Mouse (Mus musculus) brain, embryonic 14.5 days (tissue): ENCODE measurements at regions not wholly inside any gene's neighbourhood (a gene's known extent, or its start where the extent isn't known, plus 50 kb on each side); places are given as distances from the start of the nearest gene placed in this dataset.

Experiments used
- DNase-seq: peaks from one replicate; pipeline ENCODE4 v3.0.0-alpha.2; 2011; ENCODE audit warnings: low read depth
- CTCF ChIP-seq: fragments of 200-500 bp; IDR thresholded peaks from 2 replicates; pipeline ENCODE4 v1.5.1; 2012; ENCODE audit warnings: inconsistent platforms, mild to moderate bottlenecking, moderate library complexity, borderline replicate concordance; ENCODE audit not compliant: insufficient read depth, insufficient read length; ENCODE audit errors: extremely low read depth
- POLR2A ChIP-seq: fragments of 200-500 bp; IDR thresholded peaks from 2 replicates; pipeline ENCODE4 v1.6.1; 2012; ENCODE audit warnings: mild to moderate bottlenecking, inconsistent platforms, borderline replicate concordance; ENCODE audit not compliant: poor library complexity, insufficient read depth, insufficient read length, severe bottlenecking; ENCODE audit errors: extremely low read depth

DNA sequence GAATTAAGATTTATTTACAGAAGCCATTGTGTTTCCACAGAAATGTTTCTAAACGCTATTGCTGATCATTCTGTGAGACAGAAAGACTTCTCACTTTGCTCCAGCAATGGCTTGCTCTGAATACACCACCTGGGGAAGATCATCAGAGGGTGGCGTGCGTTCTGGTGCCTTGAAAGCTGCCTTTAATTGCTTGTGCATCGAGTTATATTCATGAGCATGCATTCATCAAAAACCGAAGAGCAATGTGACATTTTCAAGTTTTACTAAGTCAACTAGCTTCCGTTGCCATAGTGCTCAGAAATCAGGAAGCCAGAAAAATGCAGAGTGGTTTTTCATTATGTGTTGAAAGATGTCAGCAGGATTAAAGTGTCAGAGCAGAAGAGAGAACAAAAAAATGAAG, 85.0 kb upstream of the Pcdh18 start:
- TF ChIP-seq CTCF (no peak), POLR2A (no peak)
- DNase-seq = peak; percentile 70

GRCm38 (mm10) chr3:49840448-49841156, 83.5 kb upstream of the Pcdh18 start:
- DNase-seq = no peak
- TF ChIP-seq CTCF = no peak
- no peak for TF ChIP-seq POLR2A

GRCm38 (mm10) chr3:49814401-49814800, 57.3 kb upstream of the Pcdh18 start:
- peak; percentile 27 for DNase-seq
- TF ChIP-seq CTCF (no peak), POLR2A (no peak)

GRCm38 (mm10) chr3:49807721-49808120, 50.6 kb upstream of the Pcdh18 start:
- no peak for TF ChIP-seq POLR2A
- TF ChIP-seq CTCF = no peak
- DNase-seq = peak; percentile 47

DNA sequence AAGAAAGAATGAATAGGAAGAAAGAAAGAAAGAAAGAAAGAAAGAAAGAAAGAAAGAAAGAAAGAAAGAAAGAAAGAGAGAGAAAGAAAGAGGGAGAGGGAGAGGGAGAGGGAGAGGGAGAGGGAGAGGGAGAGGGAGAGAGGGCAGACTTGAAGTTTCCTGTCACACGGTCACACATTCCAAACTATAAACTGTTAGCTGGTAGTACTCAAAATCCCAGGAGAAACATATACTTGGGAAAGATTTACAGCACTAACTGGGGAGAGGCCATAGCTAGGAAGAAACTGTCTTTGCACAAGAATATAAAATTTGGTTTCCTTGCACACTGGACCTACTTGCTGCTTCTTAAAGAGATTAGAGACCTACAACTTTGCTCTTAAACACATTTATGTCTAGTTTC, 50.2 kb upstream of the Pcdh18 start:
- TF ChIP-seq POLR2A (no peak), CTCF (no peak)
- DNase-seq = no peak
